Comparison of ENCODE assay signal across 8 mouse cellular contexts in the genomic region with DNA sequence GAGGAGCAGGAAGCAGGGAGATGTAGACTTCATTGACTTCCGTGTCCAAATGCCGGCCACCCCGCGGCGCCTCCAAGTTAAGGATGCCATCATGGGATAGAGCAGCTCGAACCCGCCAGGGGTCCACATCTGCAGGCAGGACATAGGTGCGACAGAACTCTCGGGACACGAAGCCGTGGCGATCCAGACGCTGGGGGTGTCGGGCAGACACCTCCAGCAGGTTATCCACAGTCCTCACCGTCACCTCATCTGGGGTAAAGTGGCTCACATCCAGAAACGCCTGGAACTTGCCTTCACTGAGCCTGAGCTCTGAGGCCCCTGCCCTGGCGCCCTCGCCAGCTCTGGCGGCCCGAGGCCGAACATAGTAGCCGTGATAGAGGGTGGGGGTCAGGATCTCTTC. TPM values are rescaled to one million over a fixed set of nuclear protein-coding genes. Genes with fewer than 3 reads are reported as not detected.
DNase-seq lines count a peak whose midpoint lies in the region; ATAC-seq lines count a peak whose summit lies in the region.

A gene (plus strand): TSS at position 3 of the 400 bp plus-strand sequence.

- ATAC-seq in midbrain, embryonic 15.5 days (replicated peaks): no peak
- ATAC-seq in midbrain, embryonic 16.5 days: no peak
- ATAC-seq in embryonic facial prominence, embryonic 13.5 days (ENCODE audit: insufficient number of reproducible peaks, insufficient read depth, low FRiP score, low TSS enrichment, low read depth): no peak
- no peak for ATAC-seq in heart, embryonic 16.5 days (replicated peaks; ENCODE audit: extremely low read depth, insufficient read depth, low FRiP score)
- ATAC-seq in forebrain, embryonic 14.5 days: no peak

- H3K27me3 ChIP-seq in midbrain, embryonic 15.5 days (replicated peaks): no peaks in the 10 kb centered on the region; the same call in 1 of the 2 replicates
- peaks cover 5% of the 10 kb centered on the region for H3K27me3 ChIP-seq in midbrain, embryonic 16.5 days (ENCODE audit: control insufficient read depth, insufficient read depth, low read depth, low read length)
- H3K27me3 ChIP-seq in embryonic facial prominence, embryonic 13.5 days: peaks cover 8% of the 10 kb centered on the region
- no peaks in the 10 kb centered on the region for H3K27me3 ChIP-seq in heart, embryonic 16.5 days (ENCODE audit: control insufficient read depth, insufficient read depth, low read length)
- H3K27me3 ChIP-seq in limb, embryonic 10.5 days (ENCODE audit: low read depth, poor library complexity, severe bottlenecking): peaks cover 42% of the 10 kb centered on the region
- H3K27me3 ChIP-seq in forebrain, embryonic 14.5 days (replicated peaks; ENCODE audit: control insufficient read depth, insufficient read depth, low read length): no peaks in the 10 kb centered on the region

- no peak within 1 kb of the TSS for H3K4me2 ChIP-seq in midbrain, embryonic 15.5 days
- no peak within 1 kb of the TSS for H3K4me2 ChIP-seq in midbrain, embryonic 16.5 days (ENCODE audit: low read length)
- H3K4me2 ChIP-seq in embryonic facial prominence, embryonic 13.5 days: peak within 1 kb of the TSS; percentile 28
- H3K4me2 ChIP-seq in heart, embryonic 16.5 days (ENCODE audit: low read depth, low read length): peak within 1 kb of the TSS; percentile 73
- H3K4me2 ChIP-seq in forebrain, embryonic 14.5 days (ENCODE audit: low read length): no peak within 1 kb of the TSS

- no peak for DNase-seq in limb, embryonic 10.5 days (ENCODE audit: low spot score)
- DNase-seq in ovary, postnatal 14 days (ENCODE audit: low spot score): no peak
- DNase-seq in natural killer cell, adult 2 months (ENCODE audit: low spot score in 2 of 2): no peak
- no peak for DNase-seq in forebrain, embryonic 14.5 days (ENCODE audit: low spot score)

- H3K4me1 ChIP-seq in midbrain, embryonic 15.5 days: peaks cover 5% of the 10 kb centered on the region
- peaks cover 2% of the 10 kb centered on the region; the same call in 1 of the 2 replicates for H3K4me1 ChIP-seq in midbrain, embryonic 16.5 days (ENCODE audit: control insufficient read depth, insufficient read depth, low read length)
- H3K4me1 ChIP-seq in embryonic facial prominence, embryonic 13.5 days: peaks cover 23% of the 10 kb centered on the region
- peaks cover 19% of the 10 kb centered on the region for H3K4me1 ChIP-seq in heart, embryonic 16.5 days (ENCODE audit: control insufficient read depth, insufficient read depth, low read length)
- H3K4me1 ChIP-seq in limb, embryonic 10.5 days: peaks cover 17% of the 10 kb centered on the region
- no peaks in the 10 kb centered on the region; the same call in 1 of the 2 replicates for H3K4me1 ChIP-seq in forebrain, embryonic 14.5 days (ENCODE audit: control insufficient read depth, insufficient read depth, low read length)

- no peak within 1 kb of the TSS for H3K27ac ChIP-seq in midbrain, embryonic 15.5 days
- H3K27ac ChIP-seq in midbrain, embryonic 16.5 days (ENCODE audit: low read length): no peak within 1 kb of the TSS
- H3K27ac ChIP-seq in embryonic facial prominence, embryonic 13.5 days: peak within 1 kb of the TSS; percentile 23; the same call in 1 of the 2 replicates
- H3K27ac ChIP-seq in heart, embryonic 16.5 days (ENCODE audit: low read length): peak within 1 kb of the TSS; percentile 99
- H3K27ac ChIP-seq in limb, embryonic 10.5 days: peak within 1 kb of the TSS; percentile 23; the same call in 1 of the 2 replicates
- H3K27ac ChIP-seq in forebrain, embryonic 14.5 days (ENCODE audit: low read depth, low read length): no peak within 1 kb of the TSS

- no peak within 1 kb of the TSS for H3K9ac ChIP-seq in midbrain, embryonic 15.5 days
- H3K9ac ChIP-seq in midbrain, embryonic 16.5 days (ENCODE audit: low read depth, low read length): no peak within 1 kb of the TSS
- H3K9ac ChIP-seq in embryonic facial prominence, embryonic 13.5 days: no peak within 1 kb of the TSS
- peak within 1 kb of the TSS; percentile 72 for H3K9ac ChIP-seq in heart, embryonic 16.5 days (ENCODE audit: low read length)
- H3K9ac ChIP-seq in forebrain, embryonic 14.5 days (ENCODE audit: low read length): no peak within 1 kb of the TSS

- H3K36me3 ChIP-seq in midbrain, embryonic 15.5 days (replicated peaks): no peaks in the 10 kb centered on the region
- no peaks in the 10 kb centered on the region for H3K36me3 ChIP-seq in midbrain, embryonic 16.5 days (ENCODE audit: control insufficient read depth, insufficient read depth, low read length)
- no peaks in the 10 kb centered on the region for H3K36me3 ChIP-seq in embryonic facial prominence, embryonic 13.5 days
- peaks cover 9% of the 10 kb centered on the region for H3K36me3 ChIP-seq in heart, embryonic 16.5 days (ENCODE audit: control insufficient read depth, insufficient read depth)
- H3K36me3 ChIP-seq in limb, embryonic 10.5 days: no peaks in the 10 kb centered on the region
- H3K36me3 ChIP-seq in forebrain, embryonic 14.5 days (ENCODE audit: control insufficient read depth, insufficient read depth, low read length): no peaks in the 10 kb centered on the region

- H3K4me3 ChIP-seq in midbrain, embryonic 15.5 days: no peak within 1 kb of the TSS
- H3K4me3 ChIP-seq in midbrain, embryonic 16.5 days (ENCODE audit: low read depth, low read length): no peak within 1 kb of the TSS
- H3K4me3 ChIP-seq in embryonic facial prominence, embryonic 13.5 days: no peak within 1 kb of the TSS
- peak within 1 kb of the TSS; percentile 69 for H3K4me3 ChIP-seq in heart, embryonic 16.5 days (ENCODE audit: low read length)
- no peak within 1 kb of the TSS for H3K4me3 ChIP-seq in limb, embryonic 10.5 days
- H3K4me3 ChIP-seq in forebrain, embryonic 14.5 days (ENCODE audit: low read depth, low read length): no peak within 1 kb of the TSS

- no peaks in the 10 kb centered on the region for H3K9me3 ChIP-seq in midbrain, embryonic 15.5 days
- H3K9me3 ChIP-seq in midbrain, embryonic 16.5 days (replicated peaks; ENCODE audit: control insufficient read depth, low read length, poor library complexity, severe bottlenecking): no peaks in the 10 kb centered on the region
- H3K9me3 ChIP-seq in embryonic facial prominence, embryonic 13.5 days: no peaks in the 10 kb centered on the region
- no peaks in the 10 kb centered on the region for H3K9me3 ChIP-seq in heart, embryonic 16.5 days (replicated peaks; ENCODE audit: control insufficient read depth, low read length)
- H3K9me3 ChIP-seq in limb, embryonic 10.5 days (replicated peaks): no peaks in the 10 kb centered on the region
- no peaks in the 10 kb centered on the region for H3K9me3 ChIP-seq in forebrain, embryonic 14.5 days (replicated peaks; ENCODE audit: control insufficient read depth, low read length)

- 72% methylated on average over 22 of the region's 22 CpGs for WGBS in midbrain, embryonic 15.5 days
- 75% methylated on average over 22 of the region's 22 CpGs for WGBS in midbrain, embryonic 16.5 days
- WGBS in embryonic facial prominence, embryonic 13.5 days: 73% methylated on average over 22 of the region's 22 CpGs
- WGBS in heart, embryonic 16.5 days: 30% methylated on average over 22 of the region's 22 CpGs
- 72% methylated on average over 22 of the region's 22 CpGs for WGBS in limb, embryonic 10.5 days
- WGBS in forebrain, embryonic 14.5 days: 76% methylated on average over 22 of the region's 22 CpGs

RNA-seq across cellular contexts. Expression of the gene that starts here (rescaled TPM):
- polyA plus RNA-seq in midbrain, embryonic 15.5 days (2015; fragmentation: Nextera tagmentation; extraction: Ambion mirVana): 10.7 and 11.8 TPM in 2 replicates
- polyA plus RNA-seq in midbrain, embryonic 16.5 days (2015; fragmentation: Nextera tagmentation; extraction: Ambion mirVana): 8.1 and 9.1 TPM in 2 replicates
- 17.1 and 21.3 TPM in 2 replicates for polyA plus RNA-seq in embryonic facial prominence, embryonic 13.5 days (2015; fragmentation: Nextera tagmentation; extraction: Ambion mirVana)
- 1,241 and 1,315 TPM in 2 replicates for polyA plus RNA-seq in heart, embryonic 16.5 days (2015; fragmentation: Nextera tagmentation; extraction: Ambion mirVana)
- polyA plus RNA-seq in limb, embryonic 10.5 days (2016; fragmentation: Nextera tagmentation; extraction: Ambion mirVana): 2.4 and 3.1 TPM in 2 replicates
- polyA plus RNA-seq in forebrain, embryonic 14.5 days (2014; fragmentation: Nextera tagmentation; extraction: Ambion mirVana): 9.7 and 12.6 TPM in 2 replicates

Comparison
In these comparisons a context has a peak if more than half of its experiments do, and no peak if none do; other contexts are left out.
1. RNA of the gene that starts here (polyA plus RNA-seq): 1,241 to 1,315 TPM in heart, embryonic 16.5 days; 17.1 to 21.3 TPM in embryonic facial prominence, embryonic 13.5 days, 10.7 to 11.8 TPM in midbrain, embryonic 15.5 days, 9.7 to 12.6 TPM in forebrain, embryonic 14.5 days, 8.1 to 9.1 TPM in midbrain, embryonic 16.5 days and 2.4 to 3.1 TPM in limb, embryonic 10.5 days; every median in the first group is over 10 times any median in the second.
2. H3K27ac ChIP-seq: peak in embryonic facial prominence, embryonic 13.5 days (single experiment), heart, embryonic 16.5 days (single experiment) and limb, embryonic 10.5 days (single experiment); none in midbrain, embryonic 15.5 days (single experiment), midbrain, embryonic 16.5 days (single experiment) and forebrain, embryonic 14.5 days (single experiment).
3. H3K4me2 ChIP-seq: peak in embryonic facial prominence, embryonic 13.5 days (single experiment) and heart, embryonic 16.5 days (single experiment); none in midbrain, embryonic 15.5 days (single experiment), midbrain, embryonic 16.5 days (single experiment) and forebrain, embryonic 14.5 days (single experiment).